Comparison of ENCODE assay signal across 11 mouse cellular contexts in the genomic region with DNA sequence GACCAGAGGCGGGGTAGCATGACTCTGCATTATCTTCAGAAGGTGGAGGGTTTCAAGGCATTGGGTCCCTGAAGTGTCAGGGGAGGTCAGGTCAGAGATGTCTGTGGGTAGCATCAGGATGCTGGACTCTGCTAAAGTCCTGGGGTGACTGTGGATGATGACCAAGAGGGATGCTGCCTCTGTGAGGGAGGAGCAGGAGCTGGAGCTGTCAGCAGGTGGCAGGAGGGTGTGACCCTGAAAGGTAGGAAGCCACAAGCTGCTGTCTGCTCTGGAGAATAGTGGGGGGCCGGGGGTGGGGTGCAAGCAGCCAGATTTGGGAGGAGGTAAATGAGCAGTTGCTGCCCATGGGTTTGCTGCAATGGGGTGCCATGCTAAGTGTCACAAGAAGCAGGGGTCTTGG. TPM values are rescaled to one million over a fixed set of nuclear protein-coding genes. Genes with fewer than 3 reads are reported as not detected.
DNase-seq lines count a peak whose midpoint lies in the region; ATAC-seq and TF ChIP-seq lines count a peak whose summit lies in the region.
"Had no signal": no experiment of that assay in that cellular context is flagged by ENCODE, and none has a peak within 500 bp of the region (broad histone marks: within the 10 kb centered on the region; RNA-seq: fewer than 3 reads in every experiment).

No protein-coding gene starts in this region.

- 75% methylated on average over 2 of the region's 2 CpGs for WGBS in limb, embryonic 12.5 days
- 81% methylated on average over 2 of the region's 2 CpGs for WGBS in limb, embryonic 10.5 days
- 69% methylated on average over 2 of the region's 2 CpGs for WGBS in intestine, embryonic 15.5 days
- 66% methylated on average over 2 of the region's 2 CpGs for WGBS in neural tube, embryonic 14.5 days
- WGBS in cerebellum, adult 2 months = 74% methylated on average over 2 of the region's 2 CpGs

- no peak for DNase-seq in limb, embryonic 10.5 days (ENCODE audit: low spot score)
- DNase-seq in cerebellum, adult 2 months = no peak
- no peak for DNase-seq in yolk sac, embryonic 10.5 days (ENCODE audit: low spot score)
- no peak for DNase-seq in right cerebral cortex, postnatal 14 days
- DNase-seq: embryo, embryonic 11 days; right cerebral cortex, adult 18-20 months had no signal

- TF ChIP-seq CTCF in cortical plate, adult 2 months (IDR thresholded peaks at IDR 0.05; ENCODE audit: extremely low read depth, insufficient read depth, low read length) = no peak
- no peak for TF ChIP-seq CTCF in cerebellum, adult 2 months (IDR thresholded peaks at IDR 0.05; ENCODE audit: borderline replicate concordance, insufficient read depth, low read depth, low read length)

- H3K9me3 ChIP-seq in limb, embryonic 12.5 days = no peaks in the 10 kb centered on the region
- no peaks in the 10 kb centered on the region for H3K9me3 ChIP-seq in limb, embryonic 10.5 days (replicated peaks)
- no peaks in the 10 kb centered on the region for H3K9me3 ChIP-seq in intestine, embryonic 15.5 days
- H3K9me3 ChIP-seq in neural tube, embryonic 14.5 days (ENCODE audit: control insufficient read depth, low read length) = no peaks in the 10 kb centered on the region
- H3K9me3 ChIP-seq: liver, embryonic 12.5 days had no signal

- no peak for TF ChIP-seq POLR2A in cortical plate, adult 2 months (IDR thresholded peaks at IDR 0.05; ENCODE audit: extremely low read depth, insufficient read depth, low read length)
- no peak for TF ChIP-seq POLR2A in cerebellum, adult 2 months (IDR thresholded peaks at IDR 0.05; ENCODE audit: borderline replicate concordance, insufficient read depth, low read length)

- H3K4me1 ChIP-seq in limb, embryonic 12.5 days (replicated peaks) = peaks cover 47% of the 10 kb centered on the region
- peaks cover 52% of the 10 kb centered on the region for H3K4me1 ChIP-seq in limb, embryonic 10.5 days
- H3K4me1 ChIP-seq in cortical plate, adult 2 months (ENCODE audit: control insufficient read depth, insufficient read depth, low read length) = peaks cover 8% of the 10 kb centered on the region
- peaks cover 4% of the 10 kb centered on the region; the same call in 1 of the 2 replicates for H3K4me1 ChIP-seq in intestine, embryonic 15.5 days (replicated peaks)
- H3K4me1 ChIP-seq in neural tube, embryonic 14.5 days (ENCODE audit: control insufficient read depth, insufficient read depth, low read length) = peaks cover 14% of the 10 kb centered on the region
- H3K4me1 ChIP-seq in cerebellum, adult 2 months (ENCODE audit: control insufficient read depth, insufficient read depth, low read length) = peaks cover 21% of the 10 kb centered on the region

- ATAC-seq in limb, embryonic 12.5 days (ENCODE audit: insufficient number of reproducible peaks, insufficient read depth, low FRiP score, low TSS enrichment, low read depth) = no peak
- peak; percentile 42; the same call in 1 of the 2 replicates for ATAC-seq in intestine, embryonic 15.5 days
- ATAC-seq in neural tube, embryonic 14.5 days (ENCODE audit: low read depth) = no peak
- ATAC-seq: liver, embryonic 12.5 days had no signal

- peak overlapping the region; percentile 65; the same call in 1 of the 2 replicates for H3K4me2 ChIP-seq in limb, embryonic 12.5 days
- H3K4me2 ChIP-seq in intestine, embryonic 15.5 days (replicated peaks) = peak overlapping the region; percentile 17; the same call in 1 of the 2 replicates
- H3K4me2 ChIP-seq in neural tube, embryonic 14.5 days (ENCODE audit: low read depth, low read length) = peak overlapping the region; percentile 70
- H3K4me2 ChIP-seq: liver, embryonic 12.5 days had no signal

- no peak overlapping the region; the same call in 1 of the 2 replicates for H3K27ac ChIP-seq in limb, embryonic 12.5 days
- H3K27ac ChIP-seq in limb, embryonic 10.5 days = no peak overlapping the region; the same call in 1 of the 2 replicates
- H3K27ac ChIP-seq in cortical plate, adult 2 months (ENCODE audit: insufficient read depth, low read length) = peak overlapping the region; percentile 42
- no peak overlapping the region for H3K27ac ChIP-seq in intestine, embryonic 15.5 days
- peak overlapping the region; percentile 81 for H3K27ac ChIP-seq in neural tube, embryonic 14.5 days (ENCODE audit: low read depth, low read length)
- H3K27ac ChIP-seq in cerebellum, adult 2 months (ENCODE audit: insufficient read depth, low read length) = no peak overlapping the region
- H3K27ac ChIP-seq: liver, embryonic 12.5 days had no signal

- H3K4me3 ChIP-seq in limb, embryonic 12.5 days (replicated peaks) = no peak overlapping the region
- no peak overlapping the region for H3K4me3 ChIP-seq in limb, embryonic 10.5 days
- peak overlapping the region; percentile 64 for H3K4me3 ChIP-seq in cortical plate, adult 2 months (ENCODE audit: insufficient read depth, low read length)
- no peak overlapping the region for H3K4me3 ChIP-seq in intestine, embryonic 15.5 days (replicated peaks)
- peak overlapping the region; percentile 39 for H3K4me3 ChIP-seq in neural tube, embryonic 14.5 days (ENCODE audit: low read depth, low read length)
- no peak overlapping the region for H3K4me3 ChIP-seq in cerebellum, adult 2 months (replicated peaks; ENCODE audit: insufficient read depth, low read depth, low read length)
- H3K4me3 ChIP-seq: liver, embryonic 12.5 days had no signal

- peaks cover 29% of the 10 kb centered on the region for H3K36me3 ChIP-seq in limb, embryonic 12.5 days
- peaks cover 70% of the 10 kb centered on the region for H3K36me3 ChIP-seq in limb, embryonic 10.5 days
- no peaks in the 10 kb centered on the region for H3K36me3 ChIP-seq in intestine, embryonic 15.5 days
- H3K36me3 ChIP-seq in neural tube, embryonic 14.5 days (ENCODE audit: control insufficient read depth, insufficient read depth, low read length) = peaks cover 12% of the 10 kb centered on the region; the same call in 1 of the 2 replicates
- H3K36me3 ChIP-seq: liver, embryonic 12.5 days had no signal

- 0 out of 2 replicates have a peak overlapping the region, but pooled peaks have one; percentile 55 for H3K9ac ChIP-seq in limb, embryonic 12.5 days (replicated peaks)
- H3K9ac ChIP-seq in intestine, embryonic 15.5 days = no peak overlapping the region
- peak overlapping the region; percentile 61 for H3K9ac ChIP-seq in neural tube, embryonic 14.5 days (replicated peaks; ENCODE audit: low read depth, low read length)
- H3K9ac ChIP-seq: liver, embryonic 12.5 days had no signal

- H3K27me3 ChIP-seq in limb, embryonic 12.5 days = no peaks in the 10 kb centered on the region
- peaks cover 7% of the 10 kb centered on the region; the same call in 1 of the 2 replicates for H3K27me3 ChIP-seq in limb, embryonic 10.5 days (ENCODE audit: low read depth, poor library complexity, severe bottlenecking)
- no peaks in the 10 kb centered on the region for H3K27me3 ChIP-seq in intestine, embryonic 15.5 days (replicated peaks)
- no peaks in the 10 kb centered on the region for H3K27me3 ChIP-seq in neural tube, embryonic 14.5 days (ENCODE audit: control insufficient read depth, insufficient read depth, low read length)
- H3K27me3 ChIP-seq in cerebellum, adult 2 months (ENCODE audit: control insufficient read depth, insufficient read depth, low read length) = no peaks in the 10 kb centered on the region

RNA-seq across cellular contexts. Expression of a gene that starts 18.0 kb away (rescaled TPM):
- polyA plus RNA-seq in limb, embryonic 12.5 days (2016; fragmentation: Nextera tagmentation; extraction: Ambion mirVana) = 82.2 and 87.9 TPM in 2 replicates
- 82.0 and 87.4 TPM in 2 replicates for polyA plus RNA-seq in limb, embryonic 10.5 days (2016; fragmentation: Nextera tagmentation; extraction: Ambion mirVana)
- 49.5 and 58.9 TPM in 2 replicates for polyA plus RNA-seq in cortical plate, adult 2 months (2012; rRNA removed)
- polyA plus RNA-seq in intestine, embryonic 15.5 days (2015; fragmentation: Nextera tagmentation; extraction: Ambion mirVana) = 36.8 and 37.7 TPM in 2 replicates
- polyA plus RNA-seq in neural tube, embryonic 14.5 days (2014; fragmentation: Nextera tagmentation; extraction: Ambion mirVana) = 58.5 and 65.7 TPM in 2 replicates
- 59.2 and 62.5 TPM in 2 replicates for polyA plus RNA-seq in cerebellum, adult 2 months (2012; rRNA removed)

RNA-seq across cellular contexts. Expression of a gene that starts 53.2 kb away (rescaled TPM):
- 0.40 and 0.55 TPM in 2 replicates for polyA plus RNA-seq in limb, embryonic 12.5 days (2016; fragmentation: Nextera tagmentation; extraction: Ambion mirVana)
- polyA plus RNA-seq in limb, embryonic 10.5 days (2016; fragmentation: Nextera tagmentation; extraction: Ambion mirVana) = 0.29 and 0.36 TPM in 2 replicates
- 0.23 and 0.25 TPM in 2 replicates for polyA plus RNA-seq in cortical plate, adult 2 months (2012; rRNA removed)
- polyA plus RNA-seq in intestine, embryonic 15.5 days (2015; fragmentation: Nextera tagmentation; extraction: Ambion mirVana) = 0.16 and 0.34 TPM in 2 replicates
- 1.1 and 4.6 TPM in 2 replicates for polyA plus RNA-seq in neural tube, embryonic 14.5 days (2014; fragmentation: Nextera tagmentation; extraction: Ambion mirVana)
- polyA plus RNA-seq in cerebellum, adult 2 months (2012; rRNA removed) = 0.35 and 0.46 TPM in 2 replicates

RNA-seq across cellular contexts. Expression of a gene that starts 57.3 kb away (rescaled TPM):
- polyA plus RNA-seq in limb, embryonic 12.5 days (2016; fragmentation: Nextera tagmentation; extraction: Ambion mirVana) = 9.6 and 10.8 TPM in 2 replicates
- 8.8 TPM in 2 replicates for polyA plus RNA-seq in limb, embryonic 10.5 days (2016; fragmentation: Nextera tagmentation; extraction: Ambion mirVana)
- 52.9 and 55.3 TPM in 2 replicates for polyA plus RNA-seq in cortical plate, adult 2 months (2012; rRNA removed)
- polyA plus RNA-seq in intestine, embryonic 15.5 days (2015; fragmentation: Nextera tagmentation; extraction: Ambion mirVana) = 14.1 and 14.7 TPM in 2 replicates
- polyA plus RNA-seq in neural tube, embryonic 14.5 days (2014; fragmentation: Nextera tagmentation; extraction: Ambion mirVana) = 15.9 and 18.0 TPM in 2 replicates
- polyA plus RNA-seq in cerebellum, adult 2 months (2012; rRNA removed) = 49.6 and 49.7 TPM in 2 replicates

Comparison
In these comparisons a context has a peak if more than half of its experiments do, and no peak if none do; other contexts are left out.
1. H3K27ac ChIP-seq: peak in cortical plate, adult 2 months (single experiment) and neural tube, embryonic 14.5 days (single experiment); none in limb, embryonic 12.5 days (single experiment), limb, embryonic 10.5 days (single experiment), intestine, embryonic 15.5 days (single experiment) and cerebellum, adult 2 months (single experiment).
2. H3K4me2 ChIP-seq: peak in every context shown above with its lines; median percentile 70 in neural tube, embryonic 14.5 days; 65 in limb, embryonic 12.5 days; 17 in intestine, embryonic 15.5 days.
3. H3K4me3 ChIP-seq: peak in cortical plate, adult 2 months (single experiment) and neural tube, embryonic 14.5 days (single experiment); none in limb, embryonic 12.5 days (single experiment), limb, embryonic 10.5 days (single experiment), intestine, embryonic 15.5 days (single experiment) and cerebellum, adult 2 months (single experiment).